Mouse (Mus musculus): Measurements from ENCODE around the gene Reln. TPM values are rescaled to one million over a fixed set of nuclear protein-coding genes. Genes with fewer than 3 reads are reported as not detected.

Reln gene
- polyA plus RNA-seq, 1 experiment from 2014 or later = 45.8 TPM

DNA sequence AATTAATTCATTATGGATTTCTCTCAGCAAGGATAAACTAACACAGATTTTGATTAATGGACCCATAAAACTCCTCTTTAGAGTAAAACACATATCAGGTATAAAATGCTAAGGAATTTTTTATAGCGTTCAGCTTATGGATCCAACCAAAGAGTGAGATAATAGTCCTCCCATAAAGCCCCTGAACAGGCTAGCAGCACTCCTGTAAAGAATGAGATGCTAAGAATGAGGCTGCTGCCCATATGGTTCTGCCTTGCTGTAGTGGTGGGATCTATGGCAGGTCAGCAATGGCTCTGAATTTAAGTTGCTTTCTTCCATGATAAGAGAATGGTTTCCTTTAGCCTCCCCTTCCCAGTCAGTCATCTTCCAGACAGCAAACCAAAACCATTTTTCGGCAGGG lies 147.6 kb downstream of the Reln start:
- peaks cover 29% of the 10 kb centered on the region for H3K4me1 ChIP-seq (replicated peaks)
- no peak overlapping the region for H3K4me3 ChIP-seq
- no peaks in the 10 kb centered on the region for H3K36me3 ChIP-seq
- no peaks in the 10 kb centered on the region for H3K27me3 ChIP-seq
- H3K27ac ChIP-seq (replicated peaks) = peak overlapping the region; percentile 63
- H3K9me3 ChIP-seq = no peaks in the 10 kb centered on the region
- H3K4me2 ChIP-seq = no peak overlapping the region
- 61% methylated on average over 2 of the region's 2 CpGs for WGBS
- ATAC-seq (ENCODE audit: low read depth) = peak; percentile 81; the same call in 1 of the 2 replicates
- no peak overlapping the region for H3K9ac ChIP-seq

DNA sequence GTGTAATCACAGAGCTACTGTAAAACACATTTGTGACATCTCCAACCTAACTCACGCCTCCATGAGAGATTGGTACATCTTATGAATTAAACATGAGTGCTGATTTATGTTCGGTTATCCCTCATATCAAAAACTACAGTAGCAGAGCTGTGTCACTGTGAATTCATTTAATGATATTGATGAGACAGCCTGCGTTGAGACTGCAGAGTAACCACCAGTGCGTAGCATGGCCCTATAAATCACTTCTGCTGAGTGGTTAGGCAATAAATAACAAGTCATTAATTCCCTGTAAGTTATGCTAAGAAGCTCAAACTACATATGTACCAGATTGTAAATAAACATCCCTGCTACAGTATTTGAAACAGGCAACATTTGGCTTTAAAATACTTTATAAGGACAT lies 148.0 kb downstream of the Reln start:
- Histone ChIP-seq H3K4me3 (no peak overlapping the region), H3K9ac (no peak overlapping the region), H3K4me2 (no peak overlapping the region), H3K27me3 (no peaks in the 10 kb centered on the region), H3K27ac (replicated peaks) (no peak overlapping the region), H3K4me1 (replicated peaks) (peaks cover 29% of the 10 kb centered on the region), H3K9me3 (no peaks in the 10 kb centered on the region), H3K36me3 (no peaks in the 10 kb centered on the region)
- 24% methylated on average over 4 of the region's 4 CpGs for WGBS
- peak; percentile 80 for ATAC-seq (ENCODE audit: low read depth)

DNA sequence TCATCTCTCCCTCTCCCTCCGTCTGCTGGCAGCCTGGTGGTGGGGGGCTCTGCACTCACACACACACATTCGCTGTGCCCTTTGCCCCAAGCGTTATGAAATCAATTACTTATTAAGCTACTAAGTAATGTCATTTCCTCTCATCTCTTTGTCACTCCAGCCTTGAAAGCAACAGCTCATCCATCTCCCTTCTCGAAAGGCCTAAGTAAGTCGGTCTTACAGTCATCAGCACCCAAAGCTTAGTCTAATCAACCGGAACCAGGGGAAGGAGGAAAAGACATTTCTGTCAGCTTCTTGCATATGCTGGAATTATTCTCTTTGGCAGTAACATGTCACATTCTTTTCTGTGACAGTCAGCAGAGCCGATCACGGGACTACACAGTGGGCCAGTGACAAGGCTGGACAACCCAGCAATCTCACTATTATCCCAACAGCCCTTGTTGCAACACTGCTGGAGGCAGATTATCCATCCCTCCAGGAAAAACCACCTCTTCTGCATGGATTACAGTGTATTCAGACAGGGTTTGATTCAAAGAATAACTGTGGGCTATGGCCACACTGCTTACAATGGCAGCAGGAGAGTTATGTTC lies 149.1 kb downstream of the Reln start:
- no peak overlapping the region for H3K4me2 ChIP-seq
- H3K4me1 ChIP-seq (replicated peaks) = peaks cover 38% of the 10 kb centered on the region
- H3K27ac ChIP-seq (replicated peaks) = peak overlapping the region; percentile 65
- 54% methylated on average over 8 of the region's 8 CpGs for WGBS
- no peaks in the 10 kb centered on the region for H3K36me3 ChIP-seq
- no peaks in the 10 kb centered on the region for H3K9me3 ChIP-seq
- H3K27me3 ChIP-seq = no peaks in the 10 kb centered on the region
- H3K9ac ChIP-seq = no peak overlapping the region
- ATAC-seq (ENCODE audit: low read depth) = no peak
- no peak overlapping the region for H3K4me3 ChIP-seq

GRCm38 (mm10) chr5:22191784-22192183 lies 152.7 kb downstream of the Reln start:
- no peak for ATAC-seq (ENCODE audit: low read depth)
- WGBS = 44% methylated on average over 7 of the region's 7 CpGs

DNA sequence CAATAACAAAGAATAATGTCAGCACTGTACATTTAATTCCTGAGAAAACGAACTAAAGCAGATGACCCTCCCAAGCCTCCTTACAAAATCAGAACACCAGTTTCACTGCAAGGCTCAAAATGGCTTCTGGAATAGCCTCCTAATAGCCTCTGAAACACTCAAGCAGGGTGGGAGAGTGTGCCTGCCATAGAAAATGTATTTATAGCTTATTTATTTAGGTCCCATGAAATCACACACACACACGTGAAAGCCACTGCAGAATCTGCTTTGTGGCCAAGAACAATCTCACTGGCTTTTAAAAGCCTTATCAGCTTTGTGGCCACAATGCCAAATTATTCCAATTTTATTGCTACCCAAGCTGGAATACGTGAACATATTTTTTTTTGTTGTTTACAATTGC lies 154.2 kb downstream of the Reln start:
- H3K27me3 ChIP-seq = no peaks in the 10 kb centered on the region
- H3K4me1 ChIP-seq (replicated peaks) = peaks cover 32% of the 10 kb centered on the region
- H3K36me3 ChIP-seq = no peaks in the 10 kb centered on the region
- H3K27ac ChIP-seq (replicated peaks) = no peak overlapping the region
- 52% methylated on average over 3 of the region's 3 CpGs for WGBS
- H3K4me2 ChIP-seq = no peak overlapping the region
- H3K4me3 ChIP-seq = no peak overlapping the region
- no peak for ATAC-seq (ENCODE audit: low read depth)
- no peaks in the 10 kb centered on the region for H3K9me3 ChIP-seq
- no peak overlapping the region for H3K9ac ChIP-seq

More at GRCm38 (mm10) chr5:22191784-22192183, 152.7 kb downstream of the Reln start:
- H3K4me1 ChIP-seq (replicated peaks) = peaks cover 44% of the 10 kb centered on the region
- H3K27me3 ChIP-seq = no peaks in the 10 kb centered on the region
- no peak overlapping the region for H3K4me2 ChIP-seq
- H3K9me3 ChIP-seq = no peaks in the 10 kb centered on the region
- H3K4me3 ChIP-seq = no peak overlapping the region
- no peak overlapping the region for H3K27ac ChIP-seq (replicated peaks)
- no peak overlapping the region for H3K9ac ChIP-seq
- H3K36me3 ChIP-seq = no peaks in the 10 kb centered on the region

- Histone ChIP-seq H3K36me3 (no peaks in the 10 kb centered on the region), H3K27ac (replicated peaks) (0 out of 2 replicates have a peak overlapping the region, but pooled peaks have one; percentile 28), H3K4me1 (replicated peaks) (peaks cover 32% of the 10 kb centered on the region), H3K4me2 (no peak overlapping the region), H3K9me3 (no peaks in the 10 kb centered on the region), H3K4me3 (no peak overlapping the region), H3K27me3 (no peaks in the 10 kb centered on the region), H3K9ac (no peak overlapping the region)
- ATAC-seq (ENCODE audit: low read depth) = no peak
- 41% methylated on average over 3 of the region's 3 CpGs for WGBS
These were observed 156.9 kb downstream of the Reln start for GRCm38 (mm10) chr5:22187599-22187998.

DNA sequence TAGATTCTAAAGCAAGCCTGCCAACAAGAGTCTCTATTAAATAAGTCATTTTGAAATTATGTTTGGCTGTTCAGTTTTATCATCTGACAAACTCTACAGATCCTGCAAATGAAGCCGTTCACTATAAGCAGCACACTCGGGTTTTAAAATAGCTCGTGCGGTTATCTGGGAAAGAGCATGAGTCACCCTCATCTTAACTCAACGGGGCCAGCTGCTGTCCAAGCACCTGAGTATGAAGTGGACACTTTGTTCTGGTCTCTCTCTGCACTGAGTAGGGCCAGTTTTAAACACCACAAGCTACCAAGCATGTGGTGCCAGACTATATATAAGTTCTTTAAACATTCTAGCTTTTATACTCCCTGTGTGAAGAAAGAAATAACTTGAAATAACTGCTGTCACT lies 168.0 kb downstream of the Reln start:
- WGBS = 84% methylated on average over 5 of the region's 5 CpGs
- Histone ChIP-seq H3K27me3 (no peaks in the 10 kb centered on the region), H3K4me1 (replicated peaks) (no peaks in the 10 kb centered on the region), H3K9me3 (no peaks in the 10 kb centered on the region), H3K4me3 (no peak overlapping the region), H3K27ac (replicated peaks) (no peak overlapping the region), H3K9ac (no peak overlapping the region), H3K36me3 (no peaks in the 10 kb centered on the region), H3K4me2 (no peak overlapping the region)
- ATAC-seq (ENCODE audit: low read depth) = no peak

DNA sequence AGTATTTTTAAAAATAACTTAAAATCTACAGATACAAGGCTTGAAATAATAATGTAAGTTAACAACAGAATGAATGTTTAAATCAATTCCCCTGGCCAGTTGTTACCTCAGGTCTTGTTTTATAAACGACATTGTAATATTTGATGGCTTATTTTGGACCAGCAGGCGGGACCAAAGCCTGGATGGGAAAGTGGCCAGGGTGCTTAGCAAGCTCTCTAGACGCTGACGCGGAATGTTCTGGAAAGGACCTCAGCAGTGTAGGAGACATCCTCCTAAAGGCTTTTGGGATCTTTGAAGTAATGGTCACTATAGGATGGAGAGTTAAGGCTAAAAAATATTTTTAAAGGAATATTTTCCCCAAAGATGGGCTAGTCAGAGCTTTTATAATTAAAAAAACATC lies 173.2 kb downstream of the Reln start:
- Histone ChIP-seq H3K9me3 (no peaks in the 10 kb centered on the region), H3K4me1 (replicated peaks) (no peaks in the 10 kb centered on the region), H3K9ac (no peak overlapping the region), H3K27me3 (no peaks in the 10 kb centered on the region), H3K36me3 (no peaks in the 10 kb centered on the region), H3K4me2 (no peak overlapping the region), H3K27ac (replicated peaks) (no peak overlapping the region), H3K4me3 (no peak overlapping the region)
- 90% methylated on average over 5 of the region's 5 CpGs for WGBS
- ATAC-seq (ENCODE audit: low read depth) = no peak

DNA sequence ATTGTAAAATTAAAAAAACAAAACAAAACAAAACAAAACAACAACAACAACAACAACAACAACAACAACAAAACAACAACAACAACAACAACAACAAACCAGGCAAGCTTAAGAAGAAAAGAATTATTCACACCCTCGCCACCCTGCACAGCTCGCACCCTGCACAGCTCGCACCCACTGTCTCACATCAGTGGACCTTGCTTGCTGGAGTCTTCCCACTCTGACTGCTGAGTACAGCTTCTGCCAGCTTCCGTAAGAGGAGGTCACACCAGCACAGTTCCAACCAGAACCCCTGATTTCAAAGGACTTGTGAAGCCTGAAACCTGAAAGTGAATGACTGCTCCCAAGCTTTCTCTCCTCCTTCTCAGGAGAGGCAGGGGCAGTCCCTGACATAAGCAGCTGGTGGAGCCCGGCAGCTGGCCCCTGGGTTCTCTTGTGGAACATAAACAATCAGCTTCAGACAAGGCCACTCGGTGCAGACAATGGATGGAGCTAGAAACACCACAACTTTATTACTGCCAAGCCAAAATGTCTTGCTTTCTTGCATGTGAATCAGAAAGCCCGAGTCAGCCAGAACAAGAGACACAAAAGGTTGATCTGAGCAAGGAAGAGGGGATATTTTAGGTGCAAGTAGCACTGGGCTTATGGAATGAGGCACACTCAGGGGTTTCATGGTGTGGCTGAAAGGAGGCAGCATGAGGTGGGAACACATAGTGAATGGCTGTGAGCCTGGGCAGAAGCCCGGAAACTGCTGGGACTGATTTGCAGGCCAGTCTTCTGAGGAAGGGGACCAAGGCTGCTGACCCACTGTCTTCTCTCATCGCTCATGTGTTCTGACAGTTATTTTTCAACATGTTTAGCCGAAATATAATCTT lies 180.2 kb downstream of the Reln start:
- Histone ChIP-seq H3K4me2 (no peak overlapping the region), H3K9ac (no peak overlapping the region), H3K36me3 (no peaks in the 10 kb centered on the region), H3K27me3 (no peaks in the 10 kb centered on the region), H3K9me3 (no peaks in the 10 kb centered on the region), H3K4me3 (no peak overlapping the region), H3K27ac (replicated peaks) (peak overlapping the region; percentile 71), H3K4me1 (replicated peaks) (peaks cover 27% of the 10 kb centered on the region)
- WGBS = 41% methylated on average over 10 of the region's 10 CpGs
- ATAC-seq (ENCODE audit: low read depth) = peak; percentile 67

DNA sequence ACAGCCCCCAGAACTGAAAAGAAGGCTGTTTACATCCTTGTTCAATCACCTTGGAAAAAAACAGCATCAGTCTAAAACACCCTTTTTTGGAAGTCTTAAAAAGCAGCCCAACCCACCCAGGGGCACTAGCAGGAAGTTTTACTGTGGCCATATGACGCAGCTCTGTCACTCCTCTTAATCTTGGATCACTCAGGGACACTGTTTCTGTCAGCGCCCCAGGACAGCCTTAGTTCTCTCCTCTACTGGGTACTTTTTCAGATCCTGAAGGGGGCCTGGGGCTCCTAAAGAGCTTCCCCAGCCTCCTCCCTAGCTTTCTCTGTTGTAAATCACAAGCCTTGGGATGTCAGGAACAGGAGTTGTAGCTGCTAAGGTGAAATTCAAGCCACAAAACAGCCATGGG lies 183.6 kb downstream of the Reln start:
- ATAC-seq (ENCODE audit: low read depth) = no peak
- WGBS = 17% methylated on average over 2 of the region's 2 CpGs

GRCm38 (mm10) chr5:22158754-22159153 lies 185.7 kb downstream of the Reln start:
- Histone ChIP-seq H3K4me3 (no peak overlapping the region), H3K36me3 (no peaks in the 10 kb centered on the region), H3K4me1 (replicated peaks) (peaks cover 19% of the 10 kb centered on the region), H3K4me2 (no peak overlapping the region), H3K27ac (replicated peaks) (no peak overlapping the region), H3K27me3 (no peaks in the 10 kb centered on the region), H3K9ac (no peak overlapping the region), H3K9me3 (no peaks in the 10 kb centered on the region)
- WGBS = 82% methylated on average over 11 of the region's 11 CpGs
- ATAC-seq (ENCODE audit: low read depth) = no peak

More for the DNA sequence above, 183.6 kb downstream of the Reln start:
- H3K4me3 ChIP-seq = no peak overlapping the region
- H3K36me3 ChIP-seq = no peaks in the 10 kb centered on the region
- no peaks in the 10 kb centered on the region for H3K9me3 ChIP-seq
- no peaks in the 10 kb centered on the region for H3K27me3 ChIP-seq
- no peak overlapping the region for H3K9ac ChIP-seq
- no peak overlapping the region for H3K4me2 ChIP-seq
- no peak overlapping the region for H3K27ac ChIP-seq (replicated peaks)
- H3K4me1 ChIP-seq (replicated peaks) = peaks cover 27% of the 10 kb centered on the region

DNA sequence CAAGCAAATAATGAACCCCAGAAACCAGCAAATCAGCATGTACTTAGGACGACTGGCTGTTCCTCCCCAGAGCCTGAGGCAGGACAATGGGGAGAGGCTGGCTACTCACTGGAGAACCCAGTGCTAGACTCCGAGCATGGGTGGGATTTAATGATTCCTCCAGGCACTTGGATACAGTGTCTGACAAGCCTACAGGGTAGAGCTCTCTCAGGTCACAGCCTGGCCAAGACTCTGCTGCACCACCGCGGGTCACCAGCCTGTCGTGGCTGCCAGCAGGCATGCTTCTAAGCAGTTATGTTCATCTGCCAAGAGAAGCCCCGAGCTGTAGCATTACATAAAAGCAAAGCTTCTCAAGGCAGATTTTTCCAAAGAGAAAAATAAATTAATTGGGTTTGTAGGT lies 190.9 kb downstream of the Reln start:
- no peak overlapping the region for H3K27ac ChIP-seq (replicated peaks)
- H3K4me3 ChIP-seq = no peak overlapping the region
- H3K27me3 ChIP-seq = no peaks in the 10 kb centered on the region
- peaks cover 6% of the 10 kb centered on the region; the same call in 1 of the 2 replicates for H3K4me1 ChIP-seq (replicated peaks)
- no peaks in the 10 kb centered on the region for H3K9me3 ChIP-seq
- H3K9ac ChIP-seq = 0 out of 2 replicates have a peak overlapping the region, but pooled peaks have one; percentile 22
- H3K36me3 ChIP-seq = no peaks in the 10 kb centered on the region
- 0 out of 2 replicates have a peak, but pooled peaks have one; percentile 8 for ATAC-seq (ENCODE audit: low read depth)
- no peak overlapping the region for H3K4me2 ChIP-seq
- 44% methylated on average over 6 of the region's 6 CpGs for WGBS

All from neural tube, embryonic 13.5 days (tissue).